Comparison of ENCODE assay signal across 15 mouse cellular contexts in the genomic region with DNA sequence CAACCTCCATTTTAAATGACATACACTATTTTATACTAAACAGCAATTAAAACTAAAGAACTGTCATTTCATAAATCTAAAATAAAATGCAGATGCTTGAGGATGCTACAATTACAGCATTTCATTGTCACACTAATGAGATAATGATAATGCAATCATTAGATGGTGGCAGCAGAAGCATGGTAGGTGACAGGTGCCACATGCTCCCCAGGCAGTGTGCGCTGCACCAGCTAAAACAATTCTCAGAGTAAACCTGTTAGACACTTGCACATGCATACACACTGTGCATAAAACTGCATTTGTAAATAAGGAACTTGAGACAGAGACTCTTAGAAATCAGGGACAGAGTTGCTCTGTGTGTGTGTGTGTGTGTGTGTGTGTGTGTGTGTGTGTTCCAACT.
DNase-seq lines count a peak whose midpoint lies in the region; ATAC-seq and TF ChIP-seq lines count a peak whose summit lies in the region.
"Had no signal": no experiment of that assay in that cellular context is flagged by ENCODE, and none has a peak within 500 bp of the region (broad histone marks: within the 10 kb centered on the region; RNA-seq: fewer than 3 reads in every experiment).

No protein-coding gene starts in this region.

- no peak overlapping the region for H3K9ac ChIP-seq in forebrain, embryonic 14.5 days (ENCODE audit: low read length)
- no peak overlapping the region for H3K9ac ChIP-seq in forebrain, embryonic 11.5 days (ENCODE audit: low read length)
- no peak overlapping the region for H3K9ac ChIP-seq in forebrain, postnatal 0 days
- no peak overlapping the region for H3K9ac ChIP-seq in forebrain, embryonic 12.5 days
- H3K9ac ChIP-seq: embryonic facial prominence, embryonic 12.5 days had no signal

- peak; percentile 22 for DNase-seq in forebrain, embryonic 14.5 days (ENCODE audit: low spot score)
- no peak for DNase-seq in forebrain, embryonic 11.5 days (ENCODE audit: low spot score)
- DNase-seq in forebrain, postnatal 0 days = no peak
- no peak for DNase-seq in kidney, postnatal 14 days
- DNase-seq: adrenal gland, adult 2 months; adrenal gland, postnatal 10 days; adrenal gland, postnatal 25 days; cerebellum, adult 11-12 months; cerebellum, adult 2 months; cerebellum, adult 9-10 months; cerebellum, postnatal 10 days; cerebellum, postnatal 25 days had no signal

- ATAC-seq in forebrain, embryonic 14.5 days = no peak
- no peak for ATAC-seq in forebrain, embryonic 11.5 days (replicated peaks; ENCODE audit: low FRiP score)
- peak; percentile 69; the same call in 1 of the 2 replicates for ATAC-seq in forebrain, postnatal 0 days
- no peak for ATAC-seq in forebrain, embryonic 12.5 days (ENCODE audit: low FRiP score)

- H3K27me3 ChIP-seq in forebrain, embryonic 14.5 days (replicated peaks; ENCODE audit: control insufficient read depth, insufficient read depth, low read length) = no peaks in the 10 kb centered on the region
- H3K27me3 ChIP-seq in forebrain, embryonic 11.5 days (ENCODE audit: control insufficient read depth, insufficient read depth, low read length) = no peaks in the 10 kb centered on the region
- H3K27me3 ChIP-seq in forebrain, postnatal 0 days (ENCODE audit: insufficient read depth, low read length) = no peaks in the 10 kb centered on the region
- H3K27me3 ChIP-seq in forebrain, embryonic 12.5 days = no peaks in the 10 kb centered on the region
- H3K27me3 ChIP-seq: embryonic facial prominence, embryonic 12.5 days had no signal

- no peak overlapping the region for H3K4me2 ChIP-seq in forebrain, embryonic 14.5 days (ENCODE audit: low read length)
- no peak overlapping the region for H3K4me2 ChIP-seq in forebrain, embryonic 11.5 days (ENCODE audit: low read depth, low read length, severe bottlenecking)
- H3K4me2 ChIP-seq in forebrain, postnatal 0 days (ENCODE audit: low read depth) = no peak overlapping the region
- H3K4me2 ChIP-seq in forebrain, embryonic 12.5 days = no peak overlapping the region
- H3K4me2 ChIP-seq: embryonic facial prominence, embryonic 12.5 days had no signal

- no peaks in the 10 kb centered on the region for H3K9me3 ChIP-seq in forebrain, embryonic 14.5 days (replicated peaks; ENCODE audit: control insufficient read depth, low read length)
- no peaks in the 10 kb centered on the region for H3K9me3 ChIP-seq in forebrain, embryonic 11.5 days (ENCODE audit: control insufficient read depth, low read length)
- H3K9me3 ChIP-seq in forebrain, postnatal 0 days (ENCODE audit: low read length) = no peaks in the 10 kb centered on the region
- no peaks in the 10 kb centered on the region for H3K9me3 ChIP-seq in forebrain, embryonic 12.5 days
- H3K9me3 ChIP-seq: embryonic facial prominence, embryonic 10.5 days; embryonic facial prominence, embryonic 12.5 days had no signal

- H3K4me3 ChIP-seq in forebrain, embryonic 14.5 days (ENCODE audit: low read depth, low read length) = no peak overlapping the region
- H3K4me3 ChIP-seq in forebrain, embryonic 11.5 days (ENCODE audit: low read depth, low read length) = no peak overlapping the region
- no peak overlapping the region for H3K4me3 ChIP-seq in forebrain, postnatal 0 days (ENCODE audit: low read depth, low read length)
- no peak overlapping the region for H3K4me3 ChIP-seq in forebrain, embryonic 12.5 days (replicated peaks)
- H3K4me3 ChIP-seq: embryonic facial prominence, embryonic 10.5 days; embryonic facial prominence, embryonic 12.5 days had no signal

- H3K4me1 ChIP-seq in forebrain, embryonic 14.5 days (ENCODE audit: control insufficient read depth, insufficient read depth, low read length) = no peaks in the 10 kb centered on the region
- H3K4me1 ChIP-seq in forebrain, embryonic 11.5 days (replicated peaks; ENCODE audit: control insufficient read depth, insufficient read depth, low read length) = no peaks in the 10 kb centered on the region
- H3K4me1 ChIP-seq in forebrain, postnatal 0 days (ENCODE audit: insufficient read depth) = no peaks in the 10 kb centered on the region
- H3K4me1 ChIP-seq in forebrain, embryonic 12.5 days = no peaks in the 10 kb centered on the region

- no peaks in the 10 kb centered on the region for H3K36me3 ChIP-seq in forebrain, embryonic 14.5 days (ENCODE audit: control insufficient read depth, insufficient read depth, low read length)
- H3K36me3 ChIP-seq in forebrain, embryonic 11.5 days (ENCODE audit: control insufficient read depth, insufficient read depth, low read length) = no peaks in the 10 kb centered on the region
- no peaks in the 10 kb centered on the region for H3K36me3 ChIP-seq in forebrain, postnatal 0 days (ENCODE audit: insufficient read depth)
- no peaks in the 10 kb centered on the region for H3K36me3 ChIP-seq in forebrain, embryonic 12.5 days (replicated peaks)
- H3K36me3 ChIP-seq: embryonic facial prominence, embryonic 10.5 days; embryonic facial prominence, embryonic 12.5 days had no signal

- WGBS in forebrain, embryonic 14.5 days = 77% methylated on average over 1 of the region's 1 CpGs
- WGBS in forebrain, embryonic 11.5 days = 85% methylated on average over 1 of the region's 1 CpGs
- 51% methylated on average over 1 of the region's 1 CpGs for WGBS in forebrain, postnatal 0 days
- 89% methylated on average over 1 of the region's 1 CpGs for WGBS in forebrain, embryonic 12.5 days

- no peak overlapping the region for H3K27ac ChIP-seq in forebrain, embryonic 14.5 days (ENCODE audit: low read depth, low read length)
- H3K27ac ChIP-seq in forebrain, embryonic 11.5 days (ENCODE audit: low read depth, low read length) = no peak overlapping the region
- no peak overlapping the region for H3K27ac ChIP-seq in forebrain, postnatal 0 days (ENCODE audit: low read depth, low read length)
- H3K27ac ChIP-seq in forebrain, embryonic 12.5 days = no peak overlapping the region
- H3K27ac ChIP-seq: embryonic facial prominence, embryonic 10.5 days; embryonic facial prominence, embryonic 12.5 days had no signal

- no peak for TF ChIP-seq CTCF in forebrain, postnatal 0 days (IDR thresholded peaks at IDR 0.05; ENCODE audit: low read depth)
